Mouse (Mus musculus): ENCODE measurements at regions not wholly inside any gene's neighbourhood (a gene's known extent, or its start where the extent isn't known, plus 50 kb on each side); places are given as distances from the start of the nearest gene placed in this dataset.
A peak's percentile ranks its signal among the peaks of the same experiment; 100 is the strongest.

GRCm38 (mm10) chr8:5601116-5601515 lies 496.0 kb upstream of the Slc10a2 start:
- DNase-seq (ENCODE audit: low spot score): no peak

- DNase-seq (ENCODE audit: low spot score): peak; percentile 68
Measured at GRCm38 (mm10) chr8:5591571-5591970, 486.4 kb upstream of the Slc10a2 start.
